Mouse (Mus musculus): ENCODE results near the gene Zc3hc1.

- TF ChIP-seq CTCF (IDR thresholded peaks at IDR 0.05; ENCODE audit: control insufficient read depth, insufficient read depth, low read length) (no peak), POLR2A (IDR thresholded peaks at IDR 0.05; ENCODE audit: borderline replicate concordance, control insufficient read depth, low read depth, low read length) (no peak)
Measured at GRCm38 (mm10) chr6:30353661-30354060, 37.2 kb downstream of the Zc3hc1 start.
